Mouse (Mus musculus): Measurements from ENCODE around the gene Urgcp.
A peak's percentile ranks its signal among the peaks of the same experiment; 100 is the strongest.

DNA sequence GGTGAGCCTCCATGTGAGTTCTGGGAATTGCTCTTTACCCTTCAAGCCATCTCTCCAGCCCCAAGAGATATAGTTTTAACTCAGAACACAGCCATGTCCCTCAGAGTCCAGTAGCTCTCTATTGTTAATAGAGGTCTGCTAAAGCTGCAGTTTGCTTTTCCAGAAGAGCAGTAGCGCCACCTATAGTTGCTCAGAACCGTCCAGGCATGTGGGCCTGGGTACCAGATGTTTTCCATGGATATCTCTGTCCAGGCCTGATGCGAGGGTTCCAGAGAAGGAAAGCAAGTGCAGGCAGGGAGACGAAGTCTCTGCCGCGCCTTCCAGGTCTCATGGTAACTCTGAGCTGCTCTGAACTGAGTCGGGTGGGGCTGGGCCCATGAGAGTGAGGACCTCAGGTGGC lies 70.4 kb downstream of the Urgcp start:
- TF ChIP-seq CTCF (conservative IDR thresholded peaks at IDR 0.05; ENCODE audit: low read length) (peak; percentile 53), NANOG (IDR thresholded peaks at IDR 0.05; ENCODE audit: borderline replicate concordance, low read length) (no peak), POU5F1 (IDR thresholded peaks at IDR 0.05; ENCODE audit: borderline replicate concordance, low read length) (no peak)

Measured in E14TG2a.4 (cell line).